Mouse (Mus musculus) ovary, postnatal 36 days (tissue): Measurements from ENCODE around the gene Mphosph9.
A peak's percentile ranks its signal among the peaks of the same experiment; 100 is the strongest.
"Not testable (repeated sequence)": the region's sequence is repeated elsewhere in the genome, so short reads cannot be mapped to it uniquely, and the experiment has no call there.

Experiments used
- DNase-seq: peaks from one replicate; pipeline ENCODE4 v3.0.0; 2022; ENCODE audit warnings: low spot score, mixed read lengths

Gene Mphosph9

GRCm38 (mm10) chr5:124236180-124236579 is 91.6 kb downstream of the Mphosph9 start:
- DNase-seq, result no peak

- no peak for DNase-seq
These were observed 93.0 kb downstream of the Mphosph9 start for GRCm38 (mm10) chr5:124234778-124235177.

GRCm38 (mm10) chr5:124233874-124234661 is 93.7 kb downstream of the Mphosph9 start:
- DNase-seq, result no peak

- no peak for DNase-seq
These were observed 94.7 kb downstream of the Mphosph9 start for GRCm38 (mm10) chr5:124233144-124233465.

- DNase-seq, result no peak
These were observed 95.2 kb downstream of the Mphosph9 start for GRCm38 (mm10) chr5:124232360-124233143.

- no peak for DNase-seq
These were observed 97.3 kb downstream of the Mphosph9 start for GRCm38 (mm10) chr5:124230461-124230860.

- DNase-seq, result no peak
These were observed 100.6 kb downstream of the Mphosph9 start for GRCm38 (mm10) chr5:124227193-124227592.

- no peak for DNase-seq
These were observed 101.3 kb downstream of the Mphosph9 start for GRCm38 (mm10) chr5:124226494-124226893.

GRCm38 (mm10) chr5:124225891-124226290 is 101.9 kb downstream of the Mphosph9 start:
- no peak for DNase-seq

- DNase-seq, result no peak
These were observed 103.3 kb downstream of the Mphosph9 start for GRCm38 (mm10) chr5:124224321-124225092.

- no peak for DNase-seq
These were observed 104.2 kb downstream of the Mphosph9 start for GRCm38 (mm10) chr5:124223574-124223973.

- no peak for DNase-seq
These were observed 105.1 kb downstream of the Mphosph9 start for GRCm38 (mm10) chr5:124222696-124223095.

- DNase-seq, result no peak
These were observed 106.1 kb downstream of the Mphosph9 start for GRCm38 (mm10) chr5:124221736-124222040.

GRCm38 (mm10) chr5:124221037-124221735 is 106.6 kb downstream of the Mphosph9 start:
- peak; percentile 61 for DNase-seq

- no peak for DNase-seq
These were observed 107.2 kb downstream of the Mphosph9 start for GRCm38 (mm10) chr5:124220551-124220950.

- no peak for DNase-seq
These were observed 108.3 kb downstream of the Mphosph9 start for GRCm38 (mm10) chr5:124219431-124219830.

GRCm38 (mm10) chr5:124218986-124219385 is 108.8 kb downstream of the Mphosph9 start:
- DNase-seq, result no peak

GRCm38 (mm10) chr5:124217566-124218249 is 110.1 kb downstream of the Mphosph9 start:
- no peak for DNase-seq

GRCm38 (mm10) chr5:124217092-124217491 is 110.7 kb downstream of the Mphosph9 start:
- DNase-seq, result not testable (repeated sequence)

GRCm38 (mm10) chr5:124216403-124216802 is 111.4 kb downstream of the Mphosph9 start:
- DNase-seq, result no peak

- no peak for DNase-seq
These were observed 112.1 kb downstream of the Mphosph9 start for GRCm38 (mm10) chr5:124215647-124216046.
